Mouse (Mus musculus) neural tube, embryonic 12.5 days (tissue): Measurements from ENCODE around the gene Tenm4. TPM values are rescaled to one million over a fixed set of nuclear protein-coding genes. Genes with fewer than 3 reads are reported as not detected.

ENCODE experiments used
- ATAC-seq: fragments of 200-750 bp; cut with Nextera tagmentation; 2 replicates; pipeline ENCODE4 v1.8.0; 2017; ENCODE audit warnings: low read depth, mild to moderate bottlenecking, moderate TSS enrichment, moderate library complexity; ENCODE audit not compliant: low FRiP score
- H3K27ac ChIP-seq: fragments of 300-500 bp; sonication (generic); 2 replicates; pipeline ENCODE4 v1.5.1; 2016
- H3K27me3 ChIP-seq: fragments of 300-500 bp; sonication (generic); replicated peaks from 2 replicates; pipeline ENCODE4 v1.6.1; 2016; ENCODE audit warnings: mild to moderate bottlenecking
- H3K36me3 ChIP-seq: fragments of 300-500 bp; sonication (generic); 2 replicates; pipeline ENCODE4 v1.6.1; 2016; ENCODE audit warnings: mild to moderate bottlenecking
- H3K4me1 ChIP-seq: fragments of 300-500 bp; sonication (generic); 2 replicates; pipeline ENCODE4 v1.6.1; 2016
- H3K4me2 ChIP-seq: fragments of 300-500 bp; sonication (generic); replicated peaks from 2 replicates; pipeline ENCODE4 v1.6.1; 2016; ENCODE audit warnings: mild to moderate bottlenecking
- H3K4me3 ChIP-seq: fragments of 300-500 bp; sonication (generic); 2 replicates; pipeline ENCODE4 v1.5.1; 2016
- H3K9ac ChIP-seq: fragments of 300-500 bp; sonication (generic); 2 replicates; pipeline ENCODE4 v1.6.1; 2016; ENCODE audit warnings: mild to moderate bottlenecking
- H3K9me3 ChIP-seq: fragments of 300-500 bp; sonication (generic); 2 replicates; pipeline ENCODE4 v1.6.1; 2016; ENCODE audit warnings: mild to moderate bottlenecking
- WGBS: fragments of 180-500 bp; shearing (Covaris S2); methylation state at CpG from one replicate; pipeline ENCODE4 v1.1.7; 2016; 5-methylcytosine and 5-hydroxymethylcytosine counted together
- polyA plus RNA-seq: library from polyadenylated mRNA; unstranded; fragments of >200 nt; fragmentation: Nextera tagmentation; extraction: Ambion mirVana; gene quantifications from 2 replicates; pipeline ENCODE4 v1.2.1, GENCODE M21; 2016

The Tenm4 gene
- polyA plus RNA-seq, 1 experiment from 2014 or later, result 33.0 TPM

DNA sequence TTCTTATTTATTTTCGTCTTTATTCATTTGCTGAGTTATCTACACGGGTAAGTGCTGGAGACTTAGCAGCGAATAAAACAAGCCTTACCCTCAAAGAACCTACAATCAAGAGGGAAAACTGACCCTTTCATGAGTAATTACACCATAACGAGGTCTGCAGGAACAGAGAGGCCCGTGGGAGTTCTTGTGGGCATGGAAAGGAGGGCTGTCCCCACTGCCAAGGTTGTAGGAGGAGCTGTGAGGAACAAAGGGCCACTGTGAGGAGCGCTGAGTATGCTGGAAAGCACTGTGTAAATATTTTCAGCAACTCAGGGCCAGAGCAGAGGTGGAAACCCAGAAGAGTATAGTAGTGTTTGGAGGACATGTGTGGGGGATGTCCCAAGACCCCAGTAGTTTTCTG, 574.9 kb downstream of the Tenm4 start:
- Histone ChIP-seq H3K27me3 (no peaks in the 10 kb centered on the region), H3K4me1 (peaks cover 15% of the 10 kb centered on the region), H3K4me2 (no peak overlapping the region), H3K9me3 (no peaks in the 10 kb centered on the region), H3K27ac (no peak overlapping the region), H3K36me3 (no peaks in the 10 kb centered on the region), H3K4me3 (no peak overlapping the region), H3K9ac (no peak overlapping the region)
- peak; percentile 85 for ATAC-seq
- 20% methylated on average over 6 of the region's 6 CpGs for WGBS

DNA sequence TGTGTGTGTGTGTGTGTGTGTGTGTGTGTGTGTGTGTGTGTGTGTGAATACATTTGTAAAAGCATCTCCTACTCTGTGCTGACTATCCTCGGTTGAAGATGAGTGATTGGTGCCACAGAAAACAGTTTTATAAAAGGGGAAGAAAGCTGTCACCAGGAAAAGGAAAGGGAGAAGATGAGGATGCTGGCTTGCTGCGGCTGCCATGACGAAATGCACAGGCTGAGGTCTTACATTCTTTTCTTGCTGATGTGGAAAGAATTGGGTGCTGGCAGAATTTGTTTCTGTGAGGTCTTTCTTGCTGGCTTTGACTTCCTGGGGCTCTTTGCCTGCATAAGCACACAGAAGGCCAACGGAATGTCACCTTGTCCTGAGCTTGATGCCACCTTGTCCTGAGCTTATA, 575.7 kb downstream of the Tenm4 start:
- Histone ChIP-seq H3K27ac (no peak overlapping the region), H3K9me3 (no peaks in the 10 kb centered on the region), H3K9ac (no peak overlapping the region), H3K36me3 (no peaks in the 10 kb centered on the region), H3K4me1 (peaks cover 15% of the 10 kb centered on the region), H3K27me3 (no peaks in the 10 kb centered on the region), H3K4me2 (no peak overlapping the region), H3K4me3 (no peak overlapping the region)
- no peak for ATAC-seq
- 83% methylated on average over 4 of the region's 4 CpGs for WGBS

DNA sequence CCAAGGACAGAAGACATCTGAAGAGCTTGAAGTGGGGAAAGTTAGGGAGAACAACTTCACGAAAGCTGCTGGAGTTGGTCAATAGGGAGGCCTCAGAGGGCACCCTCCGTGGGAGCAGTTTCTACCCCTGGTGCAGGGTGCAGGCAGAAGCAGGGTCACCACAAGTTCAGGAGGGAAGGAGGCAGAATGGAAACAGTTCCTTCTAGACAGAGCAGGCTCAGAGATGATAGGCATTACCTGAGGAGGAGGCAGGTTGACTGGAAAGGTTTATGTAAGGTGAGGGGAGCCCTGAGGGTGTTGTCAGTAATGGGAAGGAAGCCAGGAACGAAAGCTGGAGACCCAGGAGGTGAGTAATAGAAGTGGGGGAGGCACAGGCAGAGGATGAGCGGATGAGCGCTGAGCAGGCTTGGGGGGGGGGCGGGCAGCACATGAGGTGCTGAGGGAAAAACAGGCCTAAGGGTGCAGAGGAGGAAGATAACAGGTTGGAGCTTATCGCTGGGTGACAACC, 577.5 kb downstream of the Tenm4 start:
- H3K4me1 ChIP-seq, result peaks cover 15% of the 10 kb centered on the region
- WGBS, result 70% methylated on average over 7 of the region's 7 CpGs

DNA sequence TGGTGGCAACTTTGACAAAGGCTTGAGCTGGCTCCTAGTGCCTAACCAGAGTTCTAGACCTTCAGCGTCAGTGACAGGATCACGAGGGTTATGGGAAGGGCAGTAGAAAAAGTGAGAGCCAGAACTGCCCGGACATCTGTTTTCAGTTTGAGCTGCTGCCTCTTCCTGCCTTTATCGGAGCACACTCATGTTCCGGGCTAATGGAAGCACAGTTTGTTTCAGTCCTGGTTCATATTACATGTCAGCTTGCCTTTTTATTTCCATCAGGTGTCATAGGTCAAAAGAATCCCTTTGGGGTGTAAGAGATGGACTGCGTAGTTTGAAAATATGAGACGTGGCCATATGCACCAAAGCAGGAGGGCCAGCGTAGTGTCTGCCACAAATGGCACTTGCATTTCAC, 578.7 kb downstream of the Tenm4 start:
- Histone ChIP-seq H3K4me2 (no peak overlapping the region), H3K27me3 (no peaks in the 10 kb centered on the region), H3K27ac (no peak overlapping the region), H3K4me3 (no peak overlapping the region), H3K9me3 (no peaks in the 10 kb centered on the region), H3K4me1 (peaks cover 15% of the 10 kb centered on the region), H3K9ac (no peak overlapping the region), H3K36me3 (no peaks in the 10 kb centered on the region)
- 72% methylated on average over 8 of the region's 8 CpGs for WGBS
- ATAC-seq, result no peak

More for the DNA sequence above, 577.5 kb downstream of the Tenm4 start:
- ATAC-seq, result no peak
- Histone ChIP-seq H3K4me2 (no peak overlapping the region), H3K27ac (no peak overlapping the region), H3K9ac (no peak overlapping the region), H3K9me3 (no peaks in the 10 kb centered on the region), H3K36me3 (no peaks in the 10 kb centered on the region), H3K27me3 (no peaks in the 10 kb centered on the region), H3K4me3 (no peak overlapping the region)

DNA sequence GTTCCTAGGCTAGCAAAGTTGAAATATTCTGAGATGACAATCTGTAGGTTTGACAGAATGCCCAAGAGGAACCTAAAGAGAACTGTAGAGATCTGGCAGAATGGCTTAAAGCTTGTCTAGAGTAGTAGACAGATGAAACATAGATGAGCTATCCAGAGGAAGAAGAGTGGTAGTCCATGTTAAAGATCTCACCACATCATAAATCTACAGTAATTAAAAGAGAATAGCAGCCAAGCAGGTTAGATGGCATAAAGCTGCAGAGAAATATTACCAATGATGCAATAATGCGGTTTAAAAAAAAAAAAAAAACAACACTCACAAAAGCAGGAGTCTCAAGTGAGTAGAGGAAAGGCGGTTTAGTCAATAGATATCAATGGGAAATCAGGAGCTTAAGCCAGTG, 580.2 kb downstream of the Tenm4 start:
- H3K9me3 ChIP-seq, result no peaks in the 10 kb centered on the region
- WGBS, result 89% methylated on average over 2 of the region's 2 CpGs

DNA sequence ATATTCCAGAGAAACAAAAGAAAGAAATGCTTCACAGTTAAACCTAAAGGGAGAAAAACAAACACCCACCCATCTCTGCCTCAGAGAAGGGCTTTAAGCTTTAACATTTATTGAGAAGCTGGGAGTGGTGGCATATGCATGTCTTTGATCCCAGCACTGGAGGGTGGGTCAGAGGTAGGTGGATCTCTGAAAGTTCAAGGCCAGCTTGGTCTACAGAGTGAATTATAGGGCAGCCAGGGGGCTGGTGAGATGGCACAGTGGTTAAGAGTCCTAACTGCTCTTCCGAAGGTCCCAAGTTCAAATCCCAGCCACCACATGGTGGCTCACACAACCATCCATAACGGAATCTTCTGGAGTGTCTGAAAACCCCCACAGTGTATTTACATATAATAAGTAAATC, 581.7 kb downstream of the Tenm4 start:
- H3K9ac ChIP-seq, result no peak overlapping the region
- no peaks in the 10 kb centered on the region for H3K27me3 ChIP-seq
- H3K27ac ChIP-seq, result no peak overlapping the region
- no peak for ATAC-seq
- WGBS, result 91% methylated on average over 2 of the region's 2 CpGs
- no peak overlapping the region for H3K4me3 ChIP-seq
- peaks cover 15% of the 10 kb centered on the region; the same call in 1 of the 2 replicates for H3K4me1 ChIP-seq
- no peak overlapping the region for H3K4me2 ChIP-seq
- H3K9me3 ChIP-seq, result no peaks in the 10 kb centered on the region
- H3K36me3 ChIP-seq, result no peaks in the 10 kb centered on the region

More for the DNA sequence above, 580.2 kb downstream of the Tenm4 start:
- Histone ChIP-seq H3K36me3 (no peaks in the 10 kb centered on the region), H3K27me3 (no peaks in the 10 kb centered on the region), H3K4me1 (peaks cover 8% of the 10 kb centered on the region; the same call in 1 of the 2 replicates), H3K4me3 (no peak overlapping the region), H3K27ac (no peak overlapping the region), H3K9ac (no peak overlapping the region), H3K4me2 (no peak overlapping the region)
- no peak for ATAC-seq

DNA sequence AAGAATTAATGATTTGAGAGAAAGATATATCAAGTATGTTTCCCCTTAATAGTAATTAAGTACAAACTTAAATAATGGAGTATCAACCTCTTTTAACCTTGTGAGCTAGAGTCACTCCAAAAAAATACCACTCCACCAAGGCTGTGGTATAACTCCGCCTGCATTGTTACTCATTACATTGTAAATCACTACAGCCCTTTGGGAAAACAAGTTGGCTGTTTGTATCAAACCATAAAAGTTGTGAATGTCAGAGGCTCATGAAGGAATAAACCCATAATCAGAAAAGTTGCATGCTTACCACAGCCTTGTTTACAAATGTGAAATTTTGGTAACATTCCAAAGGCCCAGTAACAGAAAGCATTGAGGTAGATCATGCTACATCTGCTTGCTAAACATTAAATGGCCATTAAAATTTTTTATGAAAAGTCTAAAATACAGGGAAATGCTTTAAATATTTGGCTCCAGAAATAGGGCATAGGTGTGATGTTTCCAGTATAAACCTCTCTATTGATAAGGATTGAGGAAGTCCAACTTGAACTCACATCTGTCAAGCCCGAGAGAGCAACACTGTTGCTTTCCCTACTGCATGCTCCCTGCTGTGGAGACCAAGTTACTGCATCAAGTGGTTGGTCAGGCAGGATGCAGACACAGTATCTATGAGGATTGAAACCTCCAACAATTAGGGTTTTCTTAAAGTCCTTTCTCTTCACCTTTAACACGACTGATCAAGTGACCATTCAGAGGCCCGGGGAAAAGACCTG, 582.5 kb downstream of the Tenm4 start:
- no peak overlapping the region for H3K27ac ChIP-seq
- H3K9ac ChIP-seq, result no peak overlapping the region
- no peaks in the 10 kb centered on the region for H3K27me3 ChIP-seq
- WGBS, result 47% methylated on average over 4 of the region's 4 CpGs
- no peak overlapping the region for H3K4me3 ChIP-seq
- H3K9me3 ChIP-seq, result no peaks in the 10 kb centered on the region
- H3K4me2 ChIP-seq, result no peak overlapping the region
- peaks cover 14% of the 10 kb centered on the region; the same call in 1 of the 2 replicates for H3K4me1 ChIP-seq
- no peaks in the 10 kb centered on the region for H3K36me3 ChIP-seq
- no peak for ATAC-seq

DNA sequence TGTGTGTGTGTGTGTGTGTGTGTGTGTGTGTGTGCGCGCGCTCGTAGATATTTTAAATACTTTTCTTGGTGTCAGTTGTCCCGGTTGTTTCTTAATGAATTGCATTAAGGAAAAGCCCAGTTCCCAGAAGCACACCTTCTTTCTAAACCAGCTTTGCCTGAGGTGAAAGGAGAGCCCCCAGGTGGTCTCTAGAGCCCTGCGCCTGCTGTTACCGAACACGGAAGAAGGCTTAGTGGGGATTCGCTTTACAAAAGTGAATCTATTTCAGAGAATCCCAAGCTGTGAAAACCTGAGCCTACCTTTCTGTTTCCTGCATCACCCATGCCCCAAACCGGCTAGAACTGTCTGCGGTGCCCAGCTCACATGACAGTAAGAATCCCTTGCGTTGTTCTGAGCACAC, 583.1 kb downstream of the Tenm4 start:
- Histone ChIP-seq H3K36me3 (no peaks in the 10 kb centered on the region), H3K4me1 (peaks cover 10% of the 10 kb centered on the region; the same call in 1 of the 2 replicates), H3K27ac (no peak overlapping the region), H3K4me3 (no peak overlapping the region), H3K9ac (no peak overlapping the region), H3K4me2 (no peak overlapping the region), H3K27me3 (no peaks in the 10 kb centered on the region), H3K9me3 (no peaks in the 10 kb centered on the region)
- WGBS, result 54% methylated on average over 12 of the region's 12 CpGs
- ATAC-seq, result no peak

DNA sequence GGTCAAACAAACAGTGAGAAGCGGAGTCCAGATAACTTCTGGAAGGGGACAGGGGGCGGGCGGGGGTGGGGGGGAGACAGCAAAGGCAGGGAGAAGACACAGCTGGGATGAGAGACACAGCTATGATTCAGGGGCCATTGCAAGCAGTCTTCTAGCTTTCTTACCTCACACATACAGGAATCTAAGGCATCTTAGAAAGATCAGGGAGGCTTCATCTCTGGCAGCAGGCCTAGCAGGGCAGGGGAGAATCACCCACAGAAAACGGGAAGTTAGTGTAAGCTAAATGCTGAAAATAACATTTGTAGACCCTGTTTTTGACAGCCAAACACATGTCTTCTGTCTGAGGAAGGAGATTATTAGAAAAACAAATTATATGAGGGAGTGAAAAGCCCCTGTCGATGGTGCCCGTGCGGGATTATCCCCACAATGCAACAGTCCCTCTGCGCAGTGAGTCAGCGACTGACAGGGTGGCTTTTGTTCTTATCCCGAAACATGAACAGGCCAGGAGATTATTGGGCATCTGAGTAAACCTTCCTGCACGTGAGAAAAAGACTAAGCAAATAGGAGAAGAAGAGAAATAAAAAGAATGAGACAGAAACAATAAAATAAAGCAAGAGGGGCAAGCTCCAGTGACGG, 584.5 kb downstream of the Tenm4 start:
- Histone ChIP-seq H3K4me1 (peaks cover 10% of the 10 kb centered on the region; the same call in 1 of the 2 replicates), H3K27ac (no peak overlapping the region), H3K9me3 (no peaks in the 10 kb centered on the region), H3K4me2 (no peak overlapping the region), H3K4me3 (no peak overlapping the region), H3K27me3 (no peaks in the 10 kb centered on the region), H3K9ac (no peak overlapping the region), H3K36me3 (no peaks in the 10 kb centered on the region)
- no peak for ATAC-seq
- WGBS, result 74% methylated on average over 12 of the region's 12 CpGs

DNA sequence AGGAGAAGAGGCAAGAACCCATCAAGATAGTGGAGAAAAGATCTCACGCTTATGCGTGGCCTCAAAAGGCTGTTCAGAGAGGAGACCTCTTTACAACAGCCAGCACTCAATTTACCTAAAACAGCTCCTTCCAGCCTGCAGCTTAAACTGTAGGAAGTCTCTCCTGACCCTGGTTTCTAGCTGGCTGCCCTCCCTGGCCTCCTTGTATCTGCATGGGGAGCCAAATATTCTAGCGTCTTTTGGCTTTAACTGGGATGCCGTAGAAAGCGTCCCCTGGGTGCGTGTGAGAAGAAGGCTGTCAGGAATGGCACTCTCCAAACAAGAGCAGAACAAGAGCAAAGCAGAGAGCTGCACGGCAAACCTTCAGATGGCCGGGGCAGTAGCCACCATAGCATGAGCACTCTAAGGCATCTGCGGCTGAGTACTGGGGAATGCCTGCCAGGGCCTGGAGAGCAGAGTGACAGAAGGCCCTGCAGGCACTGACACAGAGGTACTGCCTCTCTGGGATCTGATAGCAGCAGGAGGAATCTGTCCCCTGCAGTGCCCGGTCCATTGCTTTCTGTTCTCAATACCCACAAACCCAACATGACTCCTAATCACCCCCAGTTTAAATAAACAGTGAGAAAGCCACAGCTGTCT, 585.2 kb downstream of the Tenm4 start:
- peaks cover 10% of the 10 kb centered on the region; the same call in 1 of the 2 replicates for H3K4me1 ChIP-seq
- ATAC-seq, result no peak
- H3K27me3 ChIP-seq, result no peaks in the 10 kb centered on the region
- H3K4me3 ChIP-seq, result no peak overlapping the region
- WGBS, result 60% methylated on average over 10 of the region's 10 CpGs
- no peak overlapping the region for H3K27ac ChIP-seq
- H3K9me3 ChIP-seq, result no peaks in the 10 kb centered on the region
- no peaks in the 10 kb centered on the region for H3K36me3 ChIP-seq
- no peak overlapping the region for H3K4me2 ChIP-seq
- H3K9ac ChIP-seq, result no peak overlapping the region

DNA sequence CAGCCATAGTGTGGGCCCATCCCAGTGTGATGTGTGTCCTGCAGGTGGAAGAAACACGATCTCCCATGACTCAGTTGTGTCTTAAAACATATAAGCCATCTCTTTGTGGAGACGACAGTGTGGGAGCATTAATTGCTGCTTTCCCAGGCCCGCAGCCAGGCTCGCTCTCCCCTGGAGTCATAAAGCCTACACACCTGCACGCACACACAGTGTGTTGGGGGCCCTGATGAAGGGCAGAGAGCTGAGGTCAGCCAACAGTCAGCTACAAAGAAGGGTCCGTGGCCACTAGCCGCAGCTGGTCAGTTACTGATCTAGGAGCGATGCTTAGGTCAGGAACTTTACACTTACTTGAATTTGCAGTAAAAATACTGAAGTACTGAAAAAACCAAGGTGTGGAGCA, 586.0 kb downstream of the Tenm4 start:
- H3K4me2 ChIP-seq, result no peak overlapping the region
- no peak overlapping the region for H3K27ac ChIP-seq
- H3K9me3 ChIP-seq, result no peaks in the 10 kb centered on the region
- no peak overlapping the region for H3K9ac ChIP-seq
- ATAC-seq, result no peak
- H3K4me1 ChIP-seq, result peaks cover 10% of the 10 kb centered on the region; the same call in 1 of the 2 replicates
- H3K27me3 ChIP-seq, result no peaks in the 10 kb centered on the region
- no peak overlapping the region for H3K4me3 ChIP-seq
- WGBS, result 69% methylated on average over 8 of the region's 8 CpGs
- no peaks in the 10 kb centered on the region for H3K36me3 ChIP-seq

DNA sequence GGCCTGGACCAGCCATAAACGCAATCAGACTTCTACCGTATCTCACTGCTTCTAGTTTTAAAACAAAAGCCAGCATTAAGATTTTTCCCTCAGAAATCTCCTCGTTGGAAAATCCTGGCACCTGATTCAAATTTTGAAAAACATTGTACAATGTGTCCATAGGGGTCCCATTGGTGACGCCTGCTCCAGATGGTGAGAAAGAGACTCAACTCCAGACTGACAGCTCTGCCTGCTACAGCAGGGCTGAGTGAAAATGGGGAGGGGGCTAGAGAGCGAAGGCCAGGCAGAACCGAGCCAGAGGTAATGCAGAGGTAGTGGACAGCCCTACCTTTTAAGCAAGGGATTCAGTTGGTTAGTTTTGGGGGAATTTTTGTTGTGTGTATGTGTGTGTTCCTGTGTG, 589.2 kb downstream of the Tenm4 start:
- WGBS, result 85% methylated on average over 6 of the region's 6 CpGs
- Histone ChIP-seq H3K4me1 (peaks cover 10% of the 10 kb centered on the region; the same call in 1 of the 2 replicates), H3K9ac (no peak overlapping the region), H3K36me3 (no peaks in the 10 kb centered on the region), H3K27me3 (no peaks in the 10 kb centered on the region), H3K4me2 (no peak overlapping the region), H3K4me3 (no peak overlapping the region), H3K27ac (no peak overlapping the region), H3K9me3 (no peaks in the 10 kb centered on the region)
- no peak for ATAC-seq
